Comparison of ENCODE assay signal across 8 mouse cellular contexts in the genomic region with DNA sequence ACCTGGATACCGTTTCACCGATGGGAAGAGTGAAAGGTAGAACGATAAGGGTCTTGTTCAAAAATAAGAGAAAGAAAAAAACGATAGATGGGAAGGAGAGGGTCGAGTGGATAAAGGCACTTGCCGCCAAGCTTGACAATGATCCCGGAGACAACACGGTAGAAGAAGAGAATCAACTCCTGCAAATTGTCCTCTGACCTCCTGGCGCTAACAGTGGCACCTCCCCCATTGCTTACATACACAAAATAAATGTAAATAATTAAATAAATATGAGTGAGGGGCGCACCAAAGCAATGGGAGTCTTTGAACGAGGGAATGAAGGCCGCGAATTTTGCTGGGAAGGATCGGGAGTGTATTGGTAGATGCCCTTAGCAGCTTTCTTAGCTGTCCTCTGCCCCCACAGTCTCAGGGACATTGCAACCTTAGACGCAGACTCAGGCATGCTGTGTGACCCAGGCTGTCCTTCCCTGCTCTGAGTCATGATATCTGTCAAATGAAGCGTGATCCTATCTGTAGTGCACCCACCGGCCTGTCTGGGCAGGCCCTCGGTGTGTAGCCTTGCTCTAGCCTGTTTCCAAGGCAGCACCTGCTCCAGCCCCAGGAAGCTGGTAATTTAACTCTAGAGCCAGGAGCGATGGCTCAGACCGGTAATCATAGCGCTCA. TPM values are rescaled to one million over a fixed set of nuclear protein-coding genes. Genes with fewer than 3 reads are reported as not detected.
DNase-seq lines count a peak whose midpoint lies in the region; ATAC-seq and TF ChIP-seq lines count a peak whose summit lies in the region.

No protein-coding gene starts in this region.

- no peaks in the 10 kb centered on the region for H3K9me3 ChIP-seq in kidney, embryonic 14.5 days (ENCODE audit: control insufficient read depth, low read length)
- H3K9me3 ChIP-seq in ES-E14 (ENCODE audit: control insufficient read depth, insufficient read depth, low read depth, low read length), result no peaks in the 10 kb centered on the region
- no peaks in the 10 kb centered on the region for H3K9me3 ChIP-seq in hindbrain, embryonic 15.5 days

- H3K4me3 ChIP-seq in kidney, embryonic 14.5 days (ENCODE audit: low read length), result peak overlapping the region; percentile 67
- H3K4me3 ChIP-seq in ES-E14 (ENCODE audit: insufficient read depth in 1 of 2, low read depth in 1 of 2, low read length in 2 of 2, poor library complexity in 1 of 2, severe bottlenecking in 1 of 2), result peak overlapping the region; percentile 72 to 87
- peak overlapping the region; percentile 43 for H3K4me3 ChIP-seq in hindbrain, embryonic 15.5 days

- ATAC-seq in kidney, embryonic 14.5 days (ENCODE audit: low FRiP score, low TSS enrichment), result peak; percentile 30; the same call in 1 of the 2 replicates
- no peak for ATAC-seq in hindbrain, embryonic 15.5 days (ENCODE audit: low FRiP score, low read depth)
- ATAC-seq in inflammation-experienced regulatory T-cells, adult 6 months, result no peak

- no peaks in the 10 kb centered on the region for H3K36me3 ChIP-seq in kidney, embryonic 14.5 days (ENCODE audit: control insufficient read depth, insufficient read depth, low read length)
- no peaks in the 10 kb centered on the region for H3K36me3 ChIP-seq in ES-E14 (ENCODE audit: control insufficient read depth, insufficient read depth, low read length, poor library complexity, severe bottlenecking)
- no peaks in the 10 kb centered on the region for H3K36me3 ChIP-seq in hindbrain, embryonic 15.5 days

- 9% methylated on average over 21 of the region's 21 CpGs for WGBS in kidney, embryonic 14.5 days
- 10% methylated on average over 21 of the region's 21 CpGs for WGBS in hindbrain, embryonic 15.5 days

- peak overlapping the region; percentile 68; the same call in 1 of the 2 replicates for H3K9ac ChIP-seq in kidney, embryonic 14.5 days (ENCODE audit: low read depth, low read length)
- peak overlapping the region; percentile 44; the same call in 1 of the 2 replicates for H3K9ac ChIP-seq in ES-E14 (ENCODE audit: insufficient read depth, low read depth, low read length, poor library complexity, severe bottlenecking)
- H3K9ac ChIP-seq in hindbrain, embryonic 15.5 days, result peak overlapping the region; percentile 31

- H3K27me3 ChIP-seq in kidney, embryonic 14.5 days (ENCODE audit: control insufficient read depth, insufficient read depth, low read length), result 0 out of 2 replicates have a peak, but pooled peaks cover 4% of the 10 kb centered on the region
- peaks cover 33% of the 10 kb centered on the region for H3K27me3 ChIP-seq in hindbrain, embryonic 15.5 days

- peaks cover 35% of the 10 kb centered on the region; the same call in 1 of the 2 replicates for H3K4me1 ChIP-seq in kidney, embryonic 14.5 days (ENCODE audit: control insufficient read depth, insufficient read depth, low read length)
- peaks cover 1 to 20% of the 10 kb centered on the region in 2 experiments; a peak in 3 of 4 replicates for H3K4me1 ChIP-seq in ES-E14 (ENCODE audit: control insufficient read depth in 2 of 2, insufficient read depth in 2 of 2, low read length in 2 of 2, poor library complexity in 1 of 2)
- peaks cover 21% of the 10 kb centered on the region for H3K4me1 ChIP-seq in hindbrain, embryonic 15.5 days (replicated peaks)

- H3K4me2 ChIP-seq in kidney, embryonic 14.5 days (replicated peaks; ENCODE audit: low read depth, low read length), result peak overlapping the region; percentile 86
- H3K4me2 ChIP-seq in hindbrain, embryonic 15.5 days, result peak overlapping the region; percentile 78

- in situ Hi-C loops in ES-E14 (cut with MboI; ENCODE audit: low sequenced_read_pairs in 2 of 2, unreplicated experiment in 2 of 2), result no loop called here

- H3K27ac ChIP-seq in kidney, embryonic 14.5 days (ENCODE audit: low read depth, low read length), result no peak overlapping the region
- no peak overlapping the region for H3K27ac ChIP-seq in ES-E14 (ENCODE audit: insufficient read depth, low read depth, low read length, poor library complexity, severe bottlenecking)
- no peak overlapping the region for H3K27ac ChIP-seq in hindbrain, embryonic 15.5 days (replicated peaks)

- DNase-seq in kidney, postnatal 25 days, result no peak
- DNase-seq in ES-E14 (ENCODE audit: low read depth, low spot score), result no peak
- DNase-seq in cerebellum, adult 9-10 months, result peak; percentile 85
- peak; percentile 39 for DNase-seq in naive thymus-derived CD4-positive, alpha-beta T cell, adult 2 months (ENCODE audit: low read depth)
- DNase-seq in frontal cortex, postnatal 25 days (ENCODE audit: low spot score in 2 of 2), result no peak

TF ChIP-seq in ES-E14, 5 proteins besides CTCF, POLR2A, EP300 and RAD21:
- no peak for TF ChIP-seq CHD2 (IDR thresholded peaks at IDR 0.05; ENCODE audit: low read depth, low read length)
- TF ChIP-seq HCFC1 (IDR thresholded peaks at IDR 0.05; ENCODE audit: borderline replicate concordance, insufficient read depth, low read length), result no peak
- no peak for TF ChIP-seq ZC3H11A (IDR thresholded peaks at IDR 0.05; ENCODE audit: borderline replicate concordance, low read depth, low read length)
- no peak for TF ChIP-seq MAFK (IDR thresholded peaks at IDR 0.05; ENCODE audit: insufficient read depth, low read depth, low read length)

RNA-seq across cellular contexts. Expression of a gene that starts 0.5 kb away (rescaled TPM):
- 10.7 and 19.9 TPM in 2 replicates for polyA plus RNA-seq in kidney, embryonic 14.5 days (2014; fragmentation: Nextera tagmentation; extraction: Ambion mirVana)
- 15.0 and 16.6 TPM in 2 replicates for total RNA-seq in ES-E14 (2012; rRNA removed)
- polyA plus RNA-seq in hindbrain, embryonic 15.5 days (2015; fragmentation: Nextera tagmentation; extraction: Ambion mirVana), result 2.6 and 2.7 TPM in 2 replicates
- 10 to 100 TPM; 14.2 to 31.3 (median 24.4) TPM for polyA plus RNA-seq in inflammation-experienced regulatory T-cells, adult 6 months (2017; shearing (Covaris generic))

Comparison
In these comparisons a context has a peak if more than half of its experiments do, and no peak if none do; other contexts are left out.
1. DNase-seq: peak in cerebellum, adult 9-10 months (single experiment) and naive thymus-derived CD4-positive, alpha-beta T cell, adult 2 months (single experiment); none in kidney, postnatal 25 days (0 of 2), ES-E14 (single experiment) and frontal cortex, postnatal 25 days (0 of 2).
2. Peak in every context shown above with its lines, with median percentiles within 50 percentile points of each other: H3K4me3 ChIP-seq and H3K9ac ChIP-seq.